ENCODE assay signal across 19 mouse cellular contexts in the genomic region with DNA sequence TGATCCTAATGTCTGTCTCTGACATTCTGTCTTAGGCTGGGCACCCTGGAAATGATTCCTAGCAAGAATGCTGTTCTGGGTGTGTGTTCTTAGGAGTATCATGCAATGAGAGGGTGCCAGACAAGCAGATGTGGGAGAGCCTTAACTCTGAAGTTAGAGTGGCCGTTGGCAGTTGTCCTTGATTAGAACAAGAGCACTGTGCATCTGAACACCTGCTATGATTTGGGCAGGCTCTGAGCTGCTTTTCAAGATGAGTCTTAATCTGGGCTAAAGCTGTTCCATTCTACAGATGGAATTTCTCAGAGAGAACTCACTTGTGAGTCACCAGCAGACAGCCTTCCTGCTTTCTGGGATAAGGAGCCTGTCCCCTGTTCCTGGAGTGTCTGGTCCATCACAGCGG.
"Had no signal": no experiment of that assay in that cellular context is flagged by ENCODE, and none has a peak within 500 bp of the region (broad histone marks: within the 10 kb centered on the region; RNA-seq: fewer than 3 reads in every experiment).

No protein-coding gene starts in this region.

- ATAC-seq: lung, postnatal 0 days; midbrain, embryonic 16.5 days had no signal

- H3K4me2 ChIP-seq: lung, embryonic 15.5 days; midbrain, embryonic 11.5 days; neural tube, embryonic 13.5 days; neural tube, embryonic 15.5 days had no signal

- H3K4me3 ChIP-seq: lung, embryonic 15.5 days; megakaryocyte, embryonic 14.5 days; myocyte; neural tube, embryonic 13.5 days; neural tube, embryonic 15.5 days had no signal

- H3K36me3 ChIP-seq: lung, embryonic 15.5 days; neural tube, embryonic 13.5 days; neural tube, embryonic 15.5 days had no signal

- H3K27me3 ChIP-seq: lung, embryonic 15.5 days; megakaryocyte, embryonic 14.5 days; neural tube, embryonic 13.5 days; neural tube, embryonic 15.5 days had no signal

- H3K4me1 ChIP-seq: lung, embryonic 15.5 days; megakaryocyte, embryonic 14.5 days; neural tube, embryonic 13.5 days; neural tube, embryonic 15.5 days had no signal

- H3K27ac ChIP-seq: liver, embryonic 14.5 days; lung, embryonic 15.5 days; macrophage; neural tube, embryonic 13.5 days; neural tube, embryonic 15.5 days had no signal

- H3K9me3 ChIP-seq: lung, embryonic 15.5 days; megakaryocyte, embryonic 14.5 days; neural tube, embryonic 13.5 days; neural tube, embryonic 15.5 days had no signal

- H3K9ac ChIP-seq: liver, embryonic 14.5 days; lung, embryonic 15.5 days; neural tube, embryonic 13.5 days; neural tube, embryonic 15.5 days had no signal

- DNase-seq: lung, adult 2 months; lung, postnatal 14 days; lung, postnatal 36 days; midbrain, embryonic 14.5 days; retina, postnatal 1 day; right cerebral cortex, adult 18-20 months; right cerebral cortex, postnatal 25 days; right cerebral cortex, postnatal 4 days; spleen, adult 18-20 months had no signal
